Mouse (Mus musculus) testis, adult 2 months (tissue): Measurements from ENCODE around the gene Cdkn2c.

Source experiments
- CTCF ChIP-seq: fragments of 200-500 bp; IDR thresholded peaks from 2 replicates; pipeline ENCODE4 v1.5.1; 2012; ENCODE audit warnings: low read depth, mild to moderate bottlenecking, inconsistent platforms, low read length, moderate library complexity; ENCODE audit not compliant: control insufficient read depth, insufficient read depth, insufficient replicate concordance
- POLR2A ChIP-seq: fragments of 200-500 bp; IDR thresholded peaks from 2 replicates; pipeline ENCODE4 v1.6.1; 2012; ENCODE audit warnings: low read depth, mild to moderate bottlenecking, inconsistent platforms, low read length, moderate library complexity; ENCODE audit not compliant: control insufficient read depth

GRCm38 (mm10) chr4:109657021-109657850 is 9.8 kb downstream of the Cdkn2c start:
- TF ChIP-seq CTCF (no peak), POLR2A (no peak)
